Mouse (Mus musculus): ENCODE data around the gene Fam214a.

DNA sequence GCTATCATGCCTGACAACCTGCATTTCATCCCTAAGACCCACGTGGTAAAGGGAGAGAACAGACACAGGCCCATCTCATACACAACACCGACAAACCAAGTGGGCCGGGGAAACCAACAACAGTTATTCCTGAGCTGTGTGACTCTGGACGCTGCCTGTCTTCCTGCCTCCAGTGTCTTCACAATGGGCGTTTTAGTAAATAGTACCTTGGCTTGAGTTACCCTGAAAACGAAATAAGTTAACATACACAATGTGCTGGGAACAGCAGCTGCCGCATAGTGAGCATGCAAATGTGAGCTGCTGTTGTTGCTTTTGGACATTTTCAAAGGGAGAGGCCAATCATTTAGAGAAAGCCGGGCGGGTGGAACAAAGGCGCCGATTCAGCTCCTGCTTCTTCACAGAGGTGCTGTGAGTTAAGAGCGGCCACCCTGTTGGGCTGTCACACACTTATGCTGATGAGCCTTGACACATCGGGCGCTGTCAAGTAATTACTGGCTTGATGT lies 8.4 kb downstream of the Fam214a start:
- no peak for TF ChIP-seq CTCF (IDR thresholded peaks at IDR 0.05; ENCODE audit: control insufficient read depth, insufficient read depth, insufficient read length)
- TF ChIP-seq MAX (IDR thresholded peaks at IDR 0.05), result no peak
- no peak for TF ChIP-seq MYOD1 (IDR thresholded peaks at IDR 0.05; ENCODE audit: control insufficient read depth, insufficient read length, low read depth)
